Mouse (Mus musculus): ENCODE data around the gene Myo1a.
"Not testable (repeated sequence)": the region's sequence is repeated elsewhere in the genome, so short reads cannot be mapped to it uniquely, and the experiment has no call there.

Myo1a gene

GRCm38 (mm10) chr10:127704766-127705220 lies at the start of gene Myo1a:
Gene Myo1a (plus strand): TSS chr10:127705170.
- no peak for DNase-seq

GRCm38 (mm10) chr10:127657617-127658016 lies 47.4 kb upstream of the Myo1a start:
- DNase-seq: not testable (repeated sequence)

GRCm38 (mm10) chr10:127658076-127658475 lies 46.9 kb upstream of the Myo1a start:
- no peak for DNase-seq

- DNase-seq: no peak
These were observed 45.4 kb upstream of the Myo1a start for GRCm38 (mm10) chr10:127659551-127659950.

GRCm38 (mm10) chr10:127661291-127661914 lies 43.6 kb upstream of the Myo1a start:
- DNase-seq: peak; percentile 42 to 59

GRCm38 (mm10) chr10:127661915-127662663 lies 42.9 kb upstream of the Myo1a start:
- peak; percentile 80 to 84 for DNase-seq

GRCm38 (mm10) chr10:127662666-127663253 lies 42.2 kb upstream of the Myo1a start:
- DNase-seq: peak; percentile 64 to 71

- DNase-seq: no peak
These were observed 41.4 kb upstream of the Myo1a start for GRCm38 (mm10) chr10:127663590-127663989.

- no peak for DNase-seq
These were observed 40.8 kb upstream of the Myo1a start for GRCm38 (mm10) chr10:127664166-127664565.

- DNase-seq: peak in 1 of 2 experiments; percentile 29
These were observed 40.1 kb upstream of the Myo1a start for GRCm38 (mm10) chr10:127664891-127665290.

GRCm38 (mm10) chr10:127665366-127666181 lies 39.4 kb upstream of the Myo1a start:
- peak; percentile 43 to 49 for DNase-seq

GRCm38 (mm10) chr10:127666501-127667268 lies 38.3 kb upstream of the Myo1a start, which contains the start of gene Nemp1:
Gene Nemp1 (plus strand): TSS chr10:127666901.
- peak; percentile 90 to 95 for DNase-seq

- peak; percentile 92 to 96 for DNase-seq
These were observed 37.5 kb upstream of the Myo1a start for GRCm38 (mm10) chr10:127667269-127668092.

- DNase-seq: peak; percentile 90 to 93
These were observed 36.6 kb upstream of the Myo1a start, which contains the start of gene Nab2 for GRCm38 (mm10) chr10:127668093-127669050. Gene Nab2 (minus strand): TSS chr10:127668568.

- peak; percentile 54 to 63 for DNase-seq
These were observed 35.8 kb upstream of the Myo1a start for GRCm38 (mm10) chr10:127669170-127669569.

- DNase-seq: no peak
These were observed 34.8 kb upstream of the Myo1a start for GRCm38 (mm10) chr10:127670185-127670584.

GRCm38 (mm10) chr10:127671276-127671675 lies 33.7 kb upstream of the Myo1a start:
- DNase-seq: peak in 1 of 2 experiments; percentile 22

- DNase-seq: no peak
These were observed 30.8 kb upstream of the Myo1a start for GRCm38 (mm10) chr10:127674046-127674655.

Data from lung, postnatal 4 days (tissue).